Mouse (Mus musculus) left cerebral cortex, postnatal 4 days (tissue): ENCODE measurements around the gene Tm4sf20. TPM values are rescaled to one million over a fixed set of nuclear protein-coding genes. Genes with fewer than 3 reads are reported as not detected.
A peak's percentile ranks its signal among the peaks of the same experiment; 100 is the strongest.

Experiments used
- DNase-seq: peaks from one replicate; pipeline ENCODE4 v3.0.0-alpha.2; 2022
- intact Hi-C: fragments of 180-260 bp; cut with DNase I; formaldehyde crosslinking; loops from one replicate; pipeline ENCODE4 v1.15.1; 2025
- total RNA-seq, 2 experiments: library from RNA; stranded (reverse); gene quantifications; 2 replicates each; pipeline ENCODE4 v1.2.3; 2021

Tm4sf20 gene
- not detected for total RNA-seq

DNA sequence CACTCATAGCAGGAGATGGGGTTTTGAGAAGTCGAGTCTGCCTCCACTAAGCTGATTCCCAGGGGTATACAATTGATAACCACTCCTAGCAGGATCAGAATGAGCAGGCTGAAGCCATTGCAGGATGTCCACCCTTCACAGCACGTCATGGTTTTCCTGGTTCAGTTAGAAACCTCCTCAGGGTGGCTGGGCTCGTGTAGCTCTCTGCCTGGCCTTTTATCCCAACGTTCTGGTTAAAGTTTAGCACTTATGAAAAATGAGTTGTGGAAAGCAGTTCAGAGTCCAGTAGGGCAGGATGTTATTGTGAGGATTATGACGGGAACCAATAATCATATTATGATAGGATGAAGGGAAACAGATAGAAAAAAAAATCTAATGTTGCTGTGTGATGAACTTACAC lies at the start of gene Tm4sf20:
Tm4sf20 (minus strand) TSS at position 193 of the 400 bp plus-strand sequence.
- intact Hi-C loops: no loop called here
- DNase-seq: no peak

- no peak for DNase-seq
- intact Hi-C loops: no loop called here
Measured at GRCm38 (mm10) chr1:82815941-82816716, 47.9 kb upstream of the Tm4sf20 start.

DNA sequence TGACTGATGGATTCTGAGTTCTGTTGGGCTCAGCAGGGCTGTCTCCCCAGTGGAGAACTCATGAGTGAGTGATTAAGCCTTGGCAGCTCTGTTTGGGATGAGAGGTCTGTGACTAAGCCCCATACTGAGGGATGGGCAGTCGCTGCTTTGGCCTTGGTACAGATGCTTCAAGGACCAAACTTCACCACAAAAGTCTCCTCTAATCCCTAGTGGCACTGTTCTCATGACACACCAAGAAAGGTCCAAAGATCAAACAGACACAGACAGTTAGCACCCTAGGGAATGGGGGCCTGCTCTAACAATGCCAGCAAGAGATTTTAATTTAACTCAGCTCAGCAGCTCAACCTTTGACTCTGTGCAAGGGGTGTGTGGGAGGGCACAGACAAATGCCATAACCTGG lies 43.5 kb upstream of the Tm4sf20 start:
- DNase-seq: no peak
- intact Hi-C loops: no loop called here

DNA sequence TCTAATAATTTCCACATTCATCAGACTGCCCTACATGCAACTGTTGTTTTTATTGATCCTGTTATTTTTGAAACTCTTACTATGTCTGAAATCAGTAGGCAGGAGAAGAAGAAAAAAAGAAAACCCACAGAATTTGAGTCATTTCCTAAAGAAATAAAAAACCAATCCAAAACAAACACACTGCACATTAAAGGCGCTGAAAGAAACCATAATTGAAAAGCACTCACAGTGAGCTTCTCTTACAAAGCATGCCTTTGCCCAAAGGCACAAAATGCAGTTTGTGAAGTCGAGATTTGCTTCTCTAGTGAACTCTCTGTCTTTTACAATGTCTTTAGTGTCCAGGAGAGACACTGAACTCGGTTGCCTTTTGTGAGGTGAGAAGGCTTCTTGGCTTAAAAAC lies 40.3 kb upstream of the Tm4sf20 start:
- no peak for DNase-seq
- intact Hi-C loops: no loop called here

DNA sequence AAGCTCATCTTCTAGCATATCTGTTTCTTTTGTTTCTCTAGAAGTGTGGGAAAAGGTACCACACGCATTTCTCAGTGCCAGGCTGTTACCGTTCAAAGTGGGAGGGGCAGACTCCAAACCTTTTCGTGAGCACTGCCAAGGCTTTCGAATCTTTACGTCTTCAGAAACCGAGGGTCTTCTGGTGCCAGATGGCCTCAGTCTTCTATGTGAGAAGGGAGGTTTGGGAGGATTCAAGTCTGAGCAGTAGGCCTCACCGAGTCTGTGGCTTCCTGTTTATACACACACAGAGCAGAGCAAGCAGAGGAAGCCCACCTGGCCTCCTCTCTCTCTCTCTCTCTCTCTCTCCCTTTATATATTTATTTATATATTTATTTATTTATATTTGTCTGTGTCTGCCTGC lies 38.9 kb upstream of the Tm4sf20 start:
- DNase-seq: no peak
- intact Hi-C loops: no loop called here

DNA sequence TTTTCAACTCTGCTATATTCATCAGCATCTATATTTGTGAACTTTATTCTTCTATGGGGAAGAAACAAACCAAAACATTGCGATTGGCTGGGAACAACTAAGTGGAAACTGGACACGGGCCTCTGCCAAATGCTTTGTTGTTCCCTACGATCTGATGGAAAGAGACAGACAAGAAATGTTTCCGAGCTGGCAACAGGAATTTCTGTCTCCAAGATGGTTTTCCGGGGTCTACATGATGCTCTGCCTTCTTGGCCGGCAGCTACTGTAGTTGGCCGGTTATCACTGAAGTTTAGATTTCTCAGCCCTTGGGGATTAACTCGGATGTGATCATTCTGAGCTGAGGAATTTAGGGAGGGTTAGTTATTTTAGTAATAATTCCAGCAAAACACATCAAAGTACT lies 38.1 kb upstream of the Tm4sf20 start:
- no peak for DNase-seq
- intact Hi-C loops: no loop called here

- no peak for DNase-seq
- intact Hi-C loops: loop anchor here (5.0 kb wide), 1 partner anchor 33 kb away; the partner anchor contains the start of gene Agfg1
Measured at GRCm38 (mm10) chr1:82804059-82804458, 35.8 kb upstream of the Tm4sf20 start.

- no peak for DNase-seq
- intact Hi-C loops: loop anchor here (5.0 kb wide), 1 partner anchor 34 kb away; the partner anchor contains the start of gene Agfg1
Measured at GRCm38 (mm10) chr1:82803608-82804007, 35.3 kb upstream of the Tm4sf20 start.

- DNase-seq: no peak
- intact Hi-C loops: loop anchor here (5.0 kb wide), 1 partner anchor 36 kb away; the partner anchor contains the start of gene Agfg1
Measured at GRCm38 (mm10) chr1:82801105-82801783, 33.0 kb upstream of the Tm4sf20 start.

DNA sequence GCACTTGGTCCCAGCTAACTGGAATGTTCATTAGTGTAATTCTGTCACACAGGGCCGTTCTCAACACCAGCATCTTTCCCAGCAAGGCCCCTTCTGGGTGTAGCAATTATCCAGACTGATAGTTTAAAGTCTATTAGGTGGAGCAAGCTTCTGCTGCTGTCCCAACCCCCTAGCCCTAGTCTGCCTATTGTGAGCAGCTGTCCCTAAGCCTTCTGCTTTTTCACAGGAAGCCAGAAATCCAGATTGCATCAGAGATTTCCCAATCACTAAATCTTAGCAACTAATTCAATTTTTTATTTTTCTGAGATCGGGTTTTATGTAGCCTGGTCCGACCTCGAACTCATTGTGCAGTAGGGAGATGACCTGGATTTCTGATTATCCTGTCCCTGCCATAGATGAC lies 30.7 kb upstream of the Tm4sf20 start:
- intact Hi-C loops: loop anchor here (5.0 kb wide), 1 partner anchor 178 kb away; no protein-coding TSS in a partner anchor
- DNase-seq: no peak

DNA sequence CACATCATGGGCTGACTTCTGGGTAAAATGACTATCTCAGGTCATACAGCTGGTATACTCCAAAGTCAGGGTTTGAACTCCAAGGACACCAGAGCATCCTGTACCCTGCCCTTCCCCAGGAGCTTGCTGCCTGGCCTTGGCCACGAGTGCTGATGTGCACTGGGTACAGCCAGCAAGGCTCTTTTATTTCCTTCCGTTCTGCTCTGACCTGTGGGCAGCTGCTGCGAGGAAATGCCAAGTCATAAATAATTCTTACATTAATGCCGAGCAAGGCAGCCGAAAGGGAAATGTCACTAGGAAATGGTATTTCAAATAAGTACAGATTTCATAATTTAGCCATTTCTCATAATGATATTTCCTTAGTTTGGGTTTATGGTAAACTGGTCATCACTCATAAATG lies 30.0 kb upstream of the Tm4sf20 start:
- intact Hi-C loops: loop anchor here (5.0 kb wide), 1 partner anchor 179 kb away; no protein-coding TSS in a partner anchor
- DNase-seq: no peak

DNA sequence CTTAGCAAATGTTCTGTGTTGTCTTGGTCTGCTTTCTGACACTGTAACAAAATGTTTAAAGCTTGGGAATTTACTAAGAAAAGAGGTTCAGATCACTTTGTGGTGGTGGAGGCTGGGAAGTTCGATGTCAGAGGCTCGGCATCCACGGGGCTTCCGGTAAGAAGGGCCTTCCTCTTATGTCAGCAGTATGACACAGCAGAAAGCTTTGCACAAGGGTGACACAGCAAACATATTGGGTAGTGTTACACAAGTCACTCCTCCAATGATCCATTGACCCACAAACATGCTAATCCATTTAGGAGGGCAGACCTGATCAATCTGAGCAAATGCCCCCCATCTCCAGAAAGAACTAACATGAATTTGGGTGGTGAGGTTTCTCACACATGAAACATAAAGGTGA lies 28.8 kb upstream of the Tm4sf20 start:
- intact Hi-C loops: loop anchor here (5.0 kb wide), 1 partner anchor 180 kb away; no protein-coding TSS in a partner anchor
- DNase-seq: no peak

DNA sequence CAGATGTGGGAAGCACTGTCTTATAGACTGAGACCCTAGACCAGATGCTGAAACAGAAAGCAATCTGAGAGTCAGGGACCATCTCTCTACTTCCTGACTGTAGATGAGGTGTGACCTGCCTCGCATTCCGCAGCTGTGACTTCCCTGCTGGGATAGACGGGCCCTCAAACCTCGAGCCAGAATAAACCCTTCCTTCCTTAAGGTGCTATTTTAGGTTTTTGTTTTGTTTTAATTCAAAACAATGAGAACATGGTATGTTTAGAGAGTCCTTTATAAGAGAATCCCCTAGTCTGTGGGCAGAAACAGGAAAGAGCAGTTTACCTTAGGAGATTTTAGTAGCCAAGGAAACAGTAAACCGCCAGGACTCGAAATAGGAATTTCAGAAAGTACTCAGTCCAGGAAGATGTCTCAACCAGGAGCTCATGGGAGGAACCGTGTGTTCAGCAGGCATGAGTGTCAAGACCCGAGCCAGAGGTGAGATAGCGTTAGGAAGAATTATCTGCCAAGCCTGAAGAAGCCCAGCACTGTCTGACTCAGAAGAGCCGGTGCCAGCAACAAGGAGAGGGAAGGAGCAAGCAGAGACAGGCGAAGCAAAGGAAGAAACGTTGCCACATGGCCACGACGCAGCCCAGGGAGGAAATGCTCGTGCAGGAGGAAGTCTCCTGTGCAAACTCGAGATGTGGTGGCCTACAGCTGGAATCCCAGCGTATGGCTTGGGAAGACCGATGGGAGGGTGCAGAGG lies 27.6 kb upstream of the Tm4sf20 start:
- DNase-seq: no peak
- intact Hi-C loops: loop anchor here (5.0 kb wide), 1 partner anchor 181 kb away; no protein-coding TSS in a partner anchor

DNA sequence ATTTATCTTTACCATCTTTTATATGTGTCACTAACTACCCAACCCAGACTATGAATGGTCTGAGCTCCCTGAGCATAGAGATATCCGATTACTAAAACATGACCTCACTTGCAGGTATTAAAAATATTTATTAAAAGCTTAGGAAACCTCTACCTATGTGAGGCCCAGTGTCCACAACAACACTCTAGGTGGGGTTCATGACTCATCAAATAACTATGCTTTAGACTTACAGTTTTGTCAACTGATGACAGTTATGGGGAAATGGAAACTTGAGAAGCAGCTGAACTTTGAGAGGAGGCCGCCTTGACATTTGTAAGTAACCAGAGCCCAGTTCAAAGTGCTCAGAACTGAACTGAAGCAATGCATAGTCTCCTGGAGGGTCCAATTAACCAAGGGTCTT lies 26.9 kb upstream of the Tm4sf20 start:
- intact Hi-C loops: loop anchor here (5.0 kb wide), 1 partner anchor 182 kb away; no protein-coding TSS in a partner anchor
- DNase-seq: no peak

GRCm38 (mm10) chr1:82793986-82794385 lies 25.7 kb upstream of the Tm4sf20 start:
- intact Hi-C loops: no loop called here
- no peak for DNase-seq

GRCm38 (mm10) chr1:82793110-82793509 lies 24.8 kb upstream of the Tm4sf20 start:
- DNase-seq: no peak
- intact Hi-C loops: no loop called here

- no peak for DNase-seq
- intact Hi-C loops: no loop called here
Measured at GRCm38 (mm10) chr1:82792238-82792637, 24.0 kb upstream of the Tm4sf20 start.

- DNase-seq: peak; percentile 31
- intact Hi-C loops: no loop called here
Measured at GRCm38 (mm10) chr1:82791105-82791504, 22.8 kb upstream of the Tm4sf20 start.

DNA sequence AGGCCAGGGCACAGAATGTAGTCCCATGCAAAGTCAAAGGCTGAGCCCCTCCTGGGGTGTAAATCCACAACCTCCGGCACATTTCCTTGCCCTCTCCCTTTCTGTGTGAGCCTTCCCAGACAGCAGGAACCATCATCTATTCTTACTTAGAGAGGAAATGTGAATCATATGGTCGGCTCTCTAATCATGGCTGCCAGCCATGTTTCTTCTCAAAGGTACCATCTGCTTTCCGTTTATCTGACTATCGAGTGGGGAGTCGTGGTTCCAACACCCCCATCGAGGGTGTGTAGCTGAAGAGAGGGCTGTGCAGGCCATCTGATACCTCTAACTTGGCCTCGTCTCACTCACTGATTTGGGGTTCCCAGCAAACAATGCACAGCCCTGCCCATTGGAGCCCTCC lies 19.8 kb upstream of the Tm4sf20 start:
- intact Hi-C loops: loop anchor here (5.0 kb wide), 3 partner anchors 199 to 929 kb away; no protein-coding TSS in a partner anchor
- no peak for DNase-seq

DNA sequence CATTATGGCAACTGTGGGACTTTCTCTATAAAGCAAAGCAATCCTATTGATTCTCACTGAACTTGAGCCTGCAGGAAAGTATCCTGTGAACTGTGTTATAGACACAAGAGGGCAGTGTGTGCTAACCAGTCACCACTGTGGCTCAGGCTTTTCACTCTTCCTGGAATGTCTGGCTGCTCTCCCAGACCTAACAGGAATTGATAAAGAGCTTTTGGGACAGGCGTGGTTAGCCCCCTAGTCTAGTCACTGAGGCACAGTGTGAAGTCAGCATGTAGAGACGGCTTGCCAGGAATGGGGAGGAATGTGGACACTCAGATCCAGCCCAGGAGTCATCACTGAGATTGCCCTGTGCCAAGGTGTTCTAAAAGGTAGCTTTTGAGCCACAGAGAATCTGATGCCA lies 19.2 kb upstream of the Tm4sf20 start:
- intact Hi-C loops: loop anchor here (5.0 kb wide), 3 partner anchors 200 to 930 kb away; no protein-coding TSS in a partner anchor
- DNase-seq: peak; percentile 64

DNA sequence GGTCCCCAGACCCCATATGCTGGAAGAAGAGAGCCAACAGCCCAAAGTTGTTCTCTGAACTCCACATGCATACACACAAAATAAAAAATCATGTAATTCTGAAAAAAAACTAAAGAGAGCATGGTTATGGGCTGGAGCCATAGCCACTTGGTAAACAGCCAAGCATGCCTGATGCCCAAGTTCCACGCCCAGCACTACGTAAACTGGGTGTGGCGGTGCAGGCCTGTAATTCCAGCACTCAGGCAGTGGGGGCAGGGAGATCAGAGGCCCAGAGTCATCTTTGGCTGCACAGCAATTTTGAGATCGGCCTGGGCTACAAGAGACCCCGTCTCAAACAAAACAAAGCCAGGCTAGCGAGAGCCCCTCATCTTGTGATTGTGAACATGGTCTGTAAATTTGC lies 17.3 kb upstream of the Tm4sf20 start:
- DNase-seq: no peak
- intact Hi-C loops: loop anchor here (5.0 kb wide), 3 partner anchors 202 to 932 kb away; no protein-coding TSS in a partner anchor
